Mouse (Mus musculus): ENCODE measurements at regions not wholly inside any gene's neighbourhood (a gene's known extent, or its start where the extent isn't known, plus 50 kb on each side); places are given as distances from the start of the nearest gene placed in this dataset.
A peak's percentile ranks its signal among the peaks of the same experiment; 100 is the strongest.
"Not testable (repeated sequence)": the region's sequence is repeated elsewhere in the genome, so short reads cannot be mapped to it uniquely, and the experiment has no call there.

GRCm38 (mm10) chrX:18960465-18960864 is 499.3 kb upstream of the 4930578C19Rik start:
- 88% methylated on average over 1 of the region's 1 CpGs for whole genome bisulfite sequencing
- Histone ChIP-seq H3K9me3 (no peaks in the 10 kb centered on the region), H3K4me2 (no peak overlapping the region), H3K9ac (no peak overlapping the region), H3K36me3 (replicated peaks) (no peaks in the 10 kb centered on the region), H3K4me1 (no peaks in the 10 kb centered on the region), H3K4me3 (no peak overlapping the region), H3K27ac (no peak overlapping the region), H3K27me3 (replicated peaks) (no peaks in the 10 kb centered on the region)
- ATAC-seq (replicated peaks), result no peak

- no peaks in the 10 kb centered on the region for H3K4me1 ChIP-seq
- no peak overlapping the region for H3K27ac ChIP-seq
- no peak for ATAC-seq (replicated peaks)
- H3K4me2 ChIP-seq, result no peak overlapping the region
- no peak overlapping the region for H3K9ac ChIP-seq
- no peaks in the 10 kb centered on the region for H3K36me3 ChIP-seq (replicated peaks)
- 78% methylated on average over 1 of the region's 1 CpGs for WGBS
- H3K27me3 ChIP-seq (replicated peaks), result no peaks in the 10 kb centered on the region
- H3K9me3 ChIP-seq, result no peaks in the 10 kb centered on the region
- no peak overlapping the region for H3K4me3 ChIP-seq
These were observed 481.4 kb upstream of the 4930578C19Rik start for GRCm38 (mm10) chrX:18942612-18943011.

GRCm38 (mm10) chrX:18933340-18933739 is 472.1 kb upstream of the 4930578C19Rik start:
- no peak for ATAC-seq (replicated peaks)
- Histone ChIP-seq H3K9ac (no peak overlapping the region), H3K27ac (no peak overlapping the region), H3K4me2 (no peak overlapping the region), H3K36me3 (replicated peaks) (no peaks in the 10 kb centered on the region), H3K9me3 (no peaks in the 10 kb centered on the region), H3K4me1 (no peaks in the 10 kb centered on the region), H3K4me3 (no peak overlapping the region), H3K27me3 (replicated peaks) (no peaks in the 10 kb centered on the region)
- WGBS, result 68% methylated on average over 1 of the region's 1 CpGs

GRCm38 (mm10) chrX:18923084-18923483 is 461.9 kb upstream of the 4930578C19Rik start:
- WGBS, result 63% methylated on average over 1 of the region's 1 CpGs
- Histone ChIP-seq H3K9ac (no peak overlapping the region), H3K4me3 (no peak overlapping the region), H3K27me3 (replicated peaks) (no peaks in the 10 kb centered on the region), H3K4me2 (no peak overlapping the region), H3K36me3 (replicated peaks) (no peaks in the 10 kb centered on the region), H3K9me3 (no peaks in the 10 kb centered on the region), H3K27ac (no peak overlapping the region), H3K4me1 (no peaks in the 10 kb centered on the region)
- no peak for ATAC-seq (replicated peaks)

GRCm38 (mm10) chrX:18921366-18922092 is 460.3 kb upstream of the 4930578C19Rik start:
- Histone ChIP-seq H3K4me1 (no peaks in the 10 kb centered on the region), H3K9me3 (no peaks in the 10 kb centered on the region), H3K27me3 (replicated peaks) (no peaks in the 10 kb centered on the region), H3K9ac (no peak overlapping the region), H3K36me3 (replicated peaks) (no peaks in the 10 kb centered on the region), H3K27ac (no peak overlapping the region), H3K4me2 (no peak overlapping the region), H3K4me3 (no peak overlapping the region)
- ATAC-seq (replicated peaks), result 0 out of 2 replicates have a peak, but pooled peaks have one; percentile 48
- 50% methylated on average over 6 of the region's 6 CpGs for WGBS

GRCm38 (mm10) chrX:18882784-18883171 is 421.6 kb upstream of the 4930578C19Rik start:
- ATAC-seq (replicated peaks), result no peak
- WGBS, result 86% methylated on average over 2 of the region's 2 CpGs
- no peaks in the 10 kb centered on the region for H3K9me3 ChIP-seq

GRCm38 (mm10) chrX:18882088-18882783 is 421.0 kb upstream of the 4930578C19Rik start:
- Histone ChIP-seq H3K4me2 (no peak overlapping the region), H3K4me3 (no peak overlapping the region), H3K27me3 (replicated peaks) (no peaks in the 10 kb centered on the region), H3K27ac (no peak overlapping the region), H3K36me3 (replicated peaks) (no peaks in the 10 kb centered on the region), H3K9ac (no peak overlapping the region), H3K9me3 (no peaks in the 10 kb centered on the region), H3K4me1 (no peaks in the 10 kb centered on the region)
- WGBS, result 69% methylated on average over 8 of the region's 8 CpGs
- ATAC-seq (replicated peaks), result no peak

More at GRCm38 (mm10) chrX:18882784-18883171, 421.6 kb upstream of the 4930578C19Rik start:
- Histone ChIP-seq H3K4me2 (no peak overlapping the region), H3K9ac (no peak overlapping the region), H3K27ac (no peak overlapping the region), H3K4me1 (no peaks in the 10 kb centered on the region), H3K4me3 (no peak overlapping the region), H3K27me3 (replicated peaks) (no peaks in the 10 kb centered on the region), H3K36me3 (replicated peaks) (no peaks in the 10 kb centered on the region)

GRCm38 (mm10) chrX:18875734-18876133 is 414.5 kb upstream of the 4930578C19Rik start:
- H3K27me3 ChIP-seq (replicated peaks), result no peaks in the 10 kb centered on the region
- ATAC-seq (replicated peaks), result no peak

GRCm38 (mm10) chrX:18874051-18874450 is 412.9 kb upstream of the 4930578C19Rik start:
- Histone ChIP-seq H3K27ac (no peak overlapping the region), H3K4me1 (no peaks in the 10 kb centered on the region), H3K4me2 (no peak overlapping the region), H3K9me3 (no peaks in the 10 kb centered on the region), H3K36me3 (replicated peaks) (no peaks in the 10 kb centered on the region), H3K9ac (no peak overlapping the region), H3K27me3 (replicated peaks) (no peaks in the 10 kb centered on the region), H3K4me3 (no peak overlapping the region)
- no peak for ATAC-seq (replicated peaks)

More at GRCm38 (mm10) chrX:18875734-18876133, 414.5 kb upstream of the 4930578C19Rik start:
- no peak overlapping the region for H3K9ac ChIP-seq
- H3K36me3 ChIP-seq (replicated peaks), result no peaks in the 10 kb centered on the region
- no peaks in the 10 kb centered on the region for H3K4me1 ChIP-seq
- H3K27ac ChIP-seq, result no peak overlapping the region
- H3K4me3 ChIP-seq, result no peak overlapping the region
- H3K4me2 ChIP-seq, result no peak overlapping the region
- no peaks in the 10 kb centered on the region for H3K9me3 ChIP-seq
- WGBS, result 90% methylated on average over 1 of the region's 1 CpGs

- Histone ChIP-seq H3K36me3 (replicated peaks) (no peaks in the 10 kb centered on the region), H3K4me3 (no peak overlapping the region), H3K9me3 (no peaks in the 10 kb centered on the region), H3K27ac (no peak overlapping the region), H3K4me1 (no peaks in the 10 kb centered on the region), H3K4me2 (no peak overlapping the region), H3K9ac (no peak overlapping the region), H3K27me3 (replicated peaks) (no peaks in the 10 kb centered on the region)
- no peak for ATAC-seq (replicated peaks)
- 38% methylated on average over 3 of the region's 3 CpGs for WGBS
These were observed 377.5 kb upstream of the 4930578C19Rik start for GRCm38 (mm10) chrX:18838668-18839067.

GRCm38 (mm10) chrX:18824971-18825370 is 363.8 kb upstream of the 4930578C19Rik start:
- H3K4me2 ChIP-seq; ATAC-seq (replicated peaks); H3K4me3 ChIP-seq; H3K27me3 ChIP-seq (replicated peaks); H3K36me3 ChIP-seq (replicated peaks); H3K9me3 ChIP-seq; H3K27ac ChIP-seq; H3K9ac ChIP-seq; H3K4me1 ChIP-seq: not testable (repeated sequence)
- 91% methylated on average over 1 of the region's 1 CpGs for WGBS

DNA sequence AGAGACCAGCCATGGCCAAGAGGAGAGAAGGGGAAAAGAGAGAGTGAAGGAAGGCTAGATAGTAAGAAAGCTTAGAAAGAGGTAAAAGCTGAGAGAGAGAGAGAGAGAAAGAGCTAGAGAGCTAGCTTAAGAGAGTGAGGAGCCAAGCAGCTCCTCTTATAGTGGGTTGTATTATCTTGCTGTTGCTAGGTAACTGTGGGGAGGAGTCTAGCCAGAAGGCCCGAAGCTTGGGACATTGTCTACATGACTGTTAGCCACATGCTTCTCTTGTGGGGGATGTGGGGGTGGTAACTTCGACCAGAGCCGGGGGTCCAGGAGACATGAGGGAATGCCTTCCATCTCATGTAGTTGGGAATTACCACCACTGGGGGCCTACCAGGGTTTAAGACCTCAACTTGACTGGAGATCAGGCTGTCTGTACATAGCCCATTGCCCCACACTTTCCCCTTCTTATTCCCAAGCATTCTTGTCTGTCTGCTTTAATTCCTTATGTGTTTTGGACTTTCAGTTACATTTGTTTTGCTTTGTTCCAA is 353.3 kb upstream of the 4930578C19Rik start:
- H3K36me3 ChIP-seq (replicated peaks), result no peaks in the 10 kb centered on the region
- no peaks in the 10 kb centered on the region for H3K9me3 ChIP-seq
- no peak overlapping the region for H3K4me3 ChIP-seq
- H3K9ac ChIP-seq, result no peak overlapping the region
- WGBS, result 32% methylated on average over 3 of the region's 3 CpGs
- ATAC-seq (replicated peaks), result no peak
- H3K4me2 ChIP-seq, result no peak overlapping the region
- H3K27me3 ChIP-seq (replicated peaks), result no peaks in the 10 kb centered on the region
- H3K27ac ChIP-seq, result no peak overlapping the region
- no peaks in the 10 kb centered on the region for H3K4me1 ChIP-seq

Measured in midbrain, embryonic 15.5 days (tissue).